Mouse (Mus musculus) megakaryocyte, embryonic 14.5 days (primary cell): ENCODE data around the gene Ar. TPM values are rescaled to one million over a fixed set of nuclear protein-coding genes. Genes with fewer than 3 reads are reported as not detected.

Experiments used
- H3K27me3 ChIP-seq: replicated peaks from 2 replicates; pipeline ENCODE3; 2012; ENCODE audit warnings: inconsistent platforms
- H3K36me3 ChIP-seq: replicated peaks from 2 replicates; pipeline ENCODE3; 2012; ENCODE audit warnings: low read length, inconsistent platforms, mixed read lengths
- H3K4me1 ChIP-seq: 2 replicates; pipeline ENCODE4 v1.6.1; 2012; ENCODE audit warnings: inconsistent platforms
- H3K4me3 ChIP-seq: replicated peaks from 2 replicates; pipeline ENCODE3; 2012; ENCODE audit warnings: moderate library complexity, mild to moderate bottlenecking, inconsistent platforms
- H3K9me3 ChIP-seq: 2 replicates; pipeline ENCODE4 v1.6.1; 2012; ENCODE audit warnings: inconsistent platforms
- FLI1 ChIP-seq: IDR thresholded peaks from 2 replicates; pipeline ENCODE4 v1.6.1; 2012; ENCODE audit warnings: low read length, inconsistent platforms, mixed read lengths
- GATA1 ChIP-seq: IDR thresholded peaks from 3 replicates; pipeline ENCODE4 v1.6.1; 2012; ENCODE audit warnings: mixed read lengths, low read length, inconsistent platforms, borderline replicate concordance
- polyA plus RNA-seq: library from polyadenylated mRNA; stranded (reverse); fragments of >175 nt; gene quantifications from 2 replicates; pipeline ENCODE4 v1.2.3, GENCODE M21; 2012; ENCODE audit warnings: low replicate concordance; ENCODE audit not compliant: insufficient read depth

The Ar gene
- not detected in 2 replicates for polyA plus RNA-seq

DNA sequence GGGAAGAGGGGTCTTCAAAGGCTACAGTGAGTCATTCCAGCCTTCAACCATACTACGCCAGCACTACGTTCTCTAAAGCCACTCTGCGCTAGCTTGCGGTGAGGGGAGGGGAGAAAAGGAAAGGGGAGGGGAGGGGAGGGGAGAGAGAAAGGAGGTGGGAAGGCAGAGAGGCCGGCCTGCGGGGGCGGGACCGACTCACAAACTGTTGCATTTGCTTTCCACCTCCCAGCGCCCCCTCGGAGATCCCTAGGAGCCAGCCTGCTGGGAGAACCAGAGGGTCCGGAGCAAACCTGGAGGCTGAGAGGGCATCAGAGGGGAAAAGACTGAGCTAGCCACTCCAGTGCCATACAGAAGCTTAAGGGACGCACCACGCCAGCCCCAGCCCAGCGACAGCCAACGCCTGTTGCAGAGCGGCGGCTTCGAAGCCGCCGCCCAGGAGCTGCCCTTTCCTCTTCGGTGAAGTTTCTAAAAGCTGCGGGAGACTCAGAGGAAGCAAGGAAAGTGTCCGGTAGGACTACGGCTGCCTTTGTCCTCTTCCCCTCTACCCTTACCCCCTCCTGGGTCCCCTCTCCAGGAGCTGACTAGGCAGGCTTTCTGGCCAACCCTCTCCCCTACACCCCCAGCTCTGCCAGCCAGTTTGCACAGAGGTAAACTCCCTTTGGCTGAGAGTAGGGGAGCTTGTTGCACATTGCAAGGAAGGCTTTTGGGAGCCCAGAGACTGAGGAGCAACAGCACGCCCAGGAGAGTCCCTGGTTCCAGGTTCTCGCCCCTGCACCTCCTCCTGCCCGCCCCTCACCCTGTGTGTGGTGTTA, at the start of gene Ar:
Gene Ar, plus strand, starts transcription at position 239 of the 812 bp plus-strand sequence.
- Histone ChIP-seq H3K4me3 (peak within 1 kb of the TSS; percentile 70), H3K27me3 (peaks cover 50% of the 10 kb centered on the region), H3K4me1 (peaks cover 12% of the 10 kb centered on the region; the same call in 1 of the 2 replicates), H3K36me3 (no peaks in the 10 kb centered on the region), H3K9me3 (peaks cover 16% of the 10 kb centered on the region)
- TF ChIP-seq FLI1 (no peak), GATA1 (no peak)

DNA sequence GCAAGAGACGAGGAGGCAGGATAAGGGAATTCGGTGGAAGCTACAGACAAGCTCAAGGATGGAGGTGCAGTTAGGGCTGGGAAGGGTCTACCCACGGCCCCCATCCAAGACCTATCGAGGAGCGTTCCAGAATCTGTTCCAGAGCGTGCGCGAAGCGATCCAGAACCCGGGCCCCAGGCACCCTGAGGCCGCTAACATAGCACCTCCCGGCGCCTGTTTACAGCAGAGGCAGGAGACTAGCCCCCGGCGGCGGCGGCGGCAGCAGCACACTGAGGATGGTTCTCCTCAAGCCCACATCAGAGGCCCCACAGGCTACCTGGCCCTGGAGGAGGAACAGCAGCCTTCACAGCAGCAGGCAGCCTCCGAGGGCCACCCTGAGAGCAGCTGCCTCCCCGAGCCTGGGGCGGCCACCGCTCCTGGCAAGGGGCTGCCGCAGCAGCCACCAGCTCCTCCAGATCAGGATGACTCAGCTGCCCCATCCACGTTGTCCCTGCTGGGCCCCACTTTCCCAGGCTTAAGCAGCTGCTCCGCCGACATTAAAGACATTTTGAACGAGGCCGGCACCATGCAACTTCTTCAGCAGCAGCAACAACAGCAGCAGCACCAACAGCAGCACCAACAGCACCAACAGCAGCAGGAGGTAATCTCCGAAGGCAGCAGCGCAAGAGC, 1.3 kb downstream of the Ar start:
- H3K27me3 ChIP-seq = peaks cover 50% of the 10 kb centered on the region
- H3K4me1 ChIP-seq = peaks cover 12% of the 10 kb centered on the region; the same call in 1 of the 2 replicates
- H3K9me3 ChIP-seq = peaks cover 16% of the 10 kb centered on the region
- H3K4me3 ChIP-seq = peak overlapping the region; percentile 73
- no peaks in the 10 kb centered on the region for H3K36me3 ChIP-seq
- no peak for TF ChIP-seq FLI1

DNA sequence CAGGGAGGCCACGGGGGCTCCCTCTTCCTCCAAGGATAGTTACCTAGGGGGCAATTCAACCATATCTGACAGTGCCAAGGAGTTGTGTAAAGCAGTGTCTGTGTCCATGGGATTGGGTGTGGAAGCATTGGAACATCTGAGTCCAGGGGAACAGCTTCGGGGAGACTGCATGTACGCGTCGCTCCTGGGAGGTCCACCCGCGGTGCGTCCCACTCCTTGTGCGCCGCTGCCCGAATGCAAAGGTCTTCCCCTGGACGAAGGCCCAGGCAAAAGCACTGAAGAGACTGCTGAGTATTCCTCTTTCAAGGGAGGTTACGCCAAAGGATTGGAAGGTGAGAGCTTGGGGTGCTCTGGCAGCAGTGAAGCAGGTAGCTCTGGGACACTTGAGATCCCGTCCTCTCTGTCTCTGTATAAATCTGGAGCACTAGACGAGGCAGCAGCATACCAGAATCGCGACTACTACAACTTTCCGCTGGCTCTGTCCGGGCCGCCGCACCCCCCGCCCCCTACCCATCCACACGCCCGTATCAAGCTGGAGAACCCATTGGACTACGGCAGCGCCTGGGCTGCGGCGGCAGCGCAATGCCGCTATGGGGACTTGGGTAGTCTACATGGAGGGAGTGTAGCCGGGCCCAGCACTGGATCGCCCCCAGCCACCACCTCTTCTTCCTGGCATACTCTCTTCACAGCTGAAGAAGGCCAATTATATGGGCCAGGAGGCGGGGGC, 2.0 kb downstream of the Ar start:
- TF ChIP-seq FLI1 = no peak
- TF ChIP-seq GATA1 = no peak
- peaks cover 12% of the 10 kb centered on the region; the same call in 1 of the 2 replicates for H3K4me1 ChIP-seq
- peaks cover 16% of the 10 kb centered on the region for H3K9me3 ChIP-seq
- H3K4me3 ChIP-seq = peak overlapping the region; percentile 73
- peaks cover 50% of the 10 kb centered on the region for H3K27me3 ChIP-seq
- no peaks in the 10 kb centered on the region for H3K36me3 ChIP-seq

DNA sequence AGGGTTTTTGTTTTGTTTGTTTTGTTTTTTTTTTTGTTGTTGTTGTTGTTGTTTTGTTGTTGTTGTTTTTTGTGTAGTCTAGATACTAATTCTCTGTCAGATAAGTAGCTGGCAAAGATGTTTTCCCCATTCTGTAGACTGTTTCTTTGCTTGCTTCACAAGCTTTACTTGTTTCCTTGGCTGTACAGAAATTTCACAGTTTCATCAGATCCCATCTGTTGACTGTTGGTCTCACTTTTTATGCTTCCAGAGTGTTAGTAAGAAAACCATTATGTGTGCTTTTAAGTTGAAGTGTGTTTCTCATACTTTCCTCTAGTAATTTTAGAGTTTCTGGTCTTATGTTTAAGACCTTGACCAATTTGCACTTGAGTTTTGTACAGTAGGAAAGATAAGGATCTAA, 41.2 kb downstream of the Ar start:
- Histone ChIP-seq H3K36me3 (no peaks in the 10 kb centered on the region), H3K9me3 (no peaks in the 10 kb centered on the region), H3K27me3 (no peaks in the 10 kb centered on the region), H3K4me1 (no peaks in the 10 kb centered on the region), H3K4me3 (no peak overlapping the region)
- TF ChIP-seq GATA1 = no peak
- TF ChIP-seq FLI1 = no peak

DNA sequence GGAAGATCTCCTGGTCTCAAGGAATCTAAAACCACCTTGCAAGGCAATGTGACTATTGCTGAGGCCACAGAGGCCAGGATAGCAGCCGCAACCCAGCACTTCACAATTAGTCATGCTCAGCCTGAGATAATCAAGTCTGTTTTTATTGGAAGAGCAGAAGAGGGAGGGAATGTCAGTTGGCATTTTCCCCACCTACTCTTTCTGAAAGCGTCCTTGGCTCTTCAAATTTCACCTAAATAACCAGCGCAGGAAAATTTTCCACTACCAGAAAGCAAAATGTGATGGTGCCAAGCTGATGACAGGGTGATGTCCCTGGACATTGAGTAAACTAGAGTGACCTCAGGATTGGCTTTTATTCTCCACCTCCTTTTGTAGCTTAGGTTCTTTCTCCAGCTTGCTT, 57.2 kb downstream of the Ar start:
- no peaks in the 10 kb centered on the region for H3K4me1 ChIP-seq
- no peak overlapping the region for H3K4me3 ChIP-seq
- H3K9me3 ChIP-seq = no peaks in the 10 kb centered on the region
- no peaks in the 10 kb centered on the region for H3K27me3 ChIP-seq
- no peak for TF ChIP-seq GATA1
- TF ChIP-seq FLI1 = no peak
- H3K36me3 ChIP-seq = no peaks in the 10 kb centered on the region

DNA sequence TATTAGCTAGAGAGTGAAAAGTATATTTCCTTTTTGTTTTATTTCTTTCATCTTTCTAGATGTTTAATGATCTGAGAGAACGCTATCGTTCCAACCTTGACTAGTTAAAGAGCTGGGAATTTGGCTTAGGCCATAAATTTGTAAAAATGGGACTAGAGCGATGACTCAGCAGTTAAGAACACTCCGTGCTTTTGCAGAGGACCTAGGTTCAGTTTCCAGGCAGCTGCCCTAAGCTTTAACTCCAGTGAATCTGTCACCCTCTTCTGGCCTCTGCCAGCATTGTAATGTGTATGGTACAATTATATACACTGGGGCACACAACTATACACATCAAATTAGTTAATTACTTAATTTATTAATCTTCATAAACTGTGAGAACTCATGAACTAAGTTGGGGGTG, 58.6 kb downstream of the Ar start:
- Histone ChIP-seq H3K27me3 (no peaks in the 10 kb centered on the region), H3K9me3 (no peaks in the 10 kb centered on the region), H3K4me1 (no peaks in the 10 kb centered on the region), H3K36me3 (no peaks in the 10 kb centered on the region), H3K4me3 (no peak overlapping the region)
- no peak for TF ChIP-seq GATA1
- TF ChIP-seq FLI1 = no peak

DNA sequence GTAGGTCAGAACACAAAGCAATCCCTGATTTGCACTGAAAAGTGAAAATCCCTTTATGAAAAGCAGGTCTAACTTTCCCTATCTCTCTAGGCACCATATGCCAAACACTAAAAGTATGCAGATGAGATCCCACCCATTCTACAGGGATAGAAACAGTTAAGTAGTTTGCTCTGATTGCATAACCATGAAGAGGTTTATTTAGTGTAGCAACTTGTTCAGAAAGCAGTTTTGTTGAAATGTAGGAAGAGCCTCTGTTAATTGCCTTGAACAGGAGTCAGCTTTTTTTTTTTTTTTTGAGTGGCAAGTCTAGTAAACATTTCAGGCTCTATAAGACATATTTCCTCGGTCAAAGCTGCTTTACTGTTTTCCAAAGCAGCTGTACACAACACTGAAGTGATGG, 67.5 kb downstream of the Ar start:
- Histone ChIP-seq H3K27me3 (no peaks in the 10 kb centered on the region), H3K9me3 (no peaks in the 10 kb centered on the region), H3K4me3 (no peak overlapping the region), H3K4me1 (no peaks in the 10 kb centered on the region), H3K36me3 (no peaks in the 10 kb centered on the region)
- no peak for TF ChIP-seq FLI1
- no peak for TF ChIP-seq GATA1

DNA sequence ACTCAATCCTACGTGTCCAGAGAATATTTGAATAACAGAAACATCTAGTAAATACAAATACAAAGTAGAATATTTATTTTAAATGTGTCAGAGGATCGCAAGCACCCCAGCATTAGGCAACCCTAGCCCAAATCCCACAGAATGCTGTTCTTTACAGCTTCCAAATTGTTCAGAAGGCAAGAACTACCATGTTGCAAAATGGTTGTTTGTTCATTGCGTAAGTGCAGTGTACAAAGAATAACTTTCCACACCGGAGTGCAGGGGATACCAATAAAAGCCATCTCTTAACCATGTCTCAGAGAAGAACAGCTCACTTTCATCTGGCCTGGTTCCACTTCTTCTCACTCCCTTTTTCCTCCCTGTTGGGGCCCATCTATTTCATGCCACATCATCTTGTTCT, 90.4 kb downstream of the Ar start:
- TF ChIP-seq FLI1 = no peak
- TF ChIP-seq GATA1 = no peak
- no peak overlapping the region for H3K4me3 ChIP-seq
- no peaks in the 10 kb centered on the region for H3K36me3 ChIP-seq
- no peaks in the 10 kb centered on the region for H3K4me1 ChIP-seq
- H3K9me3 ChIP-seq = no peaks in the 10 kb centered on the region
- H3K27me3 ChIP-seq = peaks cover 2% of the 10 kb centered on the region

DNA sequence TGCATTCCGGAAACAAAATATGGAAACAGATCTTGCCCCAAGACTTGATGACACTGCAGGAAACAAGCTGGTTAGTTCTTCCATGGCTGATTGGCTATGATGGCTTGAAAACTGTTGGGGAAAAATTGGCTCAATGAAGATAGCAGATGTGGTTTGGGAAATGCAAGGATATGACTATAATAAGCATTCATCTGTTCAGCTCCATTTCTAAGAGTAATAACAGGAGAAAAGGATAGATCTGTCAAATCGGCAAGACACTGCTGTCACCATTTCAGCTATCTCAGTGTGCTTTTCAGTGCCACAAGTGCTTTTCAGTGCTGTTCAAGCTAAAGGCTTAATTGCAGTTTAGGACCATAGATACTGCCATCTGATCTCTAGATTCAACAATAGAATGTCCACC, 96.5 kb downstream of the Ar start:
- Histone ChIP-seq H3K27me3 (no peaks in the 10 kb centered on the region), H3K9me3 (no peaks in the 10 kb centered on the region), H3K36me3 (no peaks in the 10 kb centered on the region), H3K4me3 (no peak overlapping the region), H3K4me1 (no peaks in the 10 kb centered on the region)
- TF ChIP-seq FLI1 (no peak), GATA1 (no peak)
